Mouse (Mus musculus) CH12.LX (cell line): ENCODE results near the gene Mfsd11. TPM values are rescaled to one million over a fixed set of nuclear protein-coding genes. Genes with fewer than 3 reads are reported as not detected.

ENCODE experiments used
- DNase-seq: peaks from one replicate; pipeline ENCODE4 v3.0.0-alpha.2; 2013; ENCODE audit errors: extremely low read depth
- H3K27ac ChIP-seq: 2 replicates; pipeline ENCODE4 v1.5.1; 2012; ENCODE audit warnings: low read depth, mild to moderate bottlenecking, control low read depth, moderate library complexity; ENCODE audit not compliant: insufficient read depth
- H3K27me3 ChIP-seq: replicated peaks from 2 replicates; pipeline ENCODE3; 2012; ENCODE audit warnings: inconsistent platforms
- H3K36me3 ChIP-seq, 2 experiments: replicated peaks in 1 of 2; 2 replicates each; pipeline versions ENCODE3 to v1.6.1; 2012; ENCODE audit warnings: inconsistent platforms in 1 of 2, low read length in 1 of 2, mild to moderate bottlenecking in 1 of 2, mixed read lengths in 1 of 2, moderate library complexity in 1 of 2; ENCODE audit not compliant: control insufficient read depth in 1 of 2, insufficient read depth in 1 of 2
- H3K4me1 ChIP-seq, 2 experiments: 2 replicates each; pipeline ENCODE4 v1.6.1; 2012; ENCODE audit warnings: inconsistent platforms in 1 of 2, moderate library complexity in 1 of 2; ENCODE audit not compliant: insufficient read depth in 2 of 2, control insufficient read depth in 1 of 2
- H3K4me2 ChIP-seq: 2 replicates; pipeline ENCODE4 v1.6.1; 2012; ENCODE audit warnings: low read depth, mild to moderate bottlenecking, control low read depth; ENCODE audit not compliant: poor library complexity, insufficient read depth, severe bottlenecking
- H3K4me3 ChIP-seq, 3 experiments: fragments of 150-350 bp in 1 of 3; sonication (generic) in 1 of 3; replicated peaks in 1 of 3; 2 replicates each; pipeline versions ENCODE3 to v1.5.1; 2011 to 2012; ENCODE audit warnings: low read depth in 2 of 3, low read length in 2 of 3, mild to moderate bottlenecking in 2 of 3, moderate library complexity in 2 of 3, control low read depth in 1 of 3, improper control_type of control experiment in 1 of 3, inconsistent platforms in 1 of 3, mixed read lengths in 1 of 3; ENCODE audit not compliant: poor library complexity in 1 of 3
- H3K79me2 ChIP-seq: replicated peaks from 2 replicates; pipeline ENCODE4 v1.6.1; 2012; ENCODE audit warnings: mild to moderate bottlenecking, moderate library complexity; ENCODE audit not compliant: control insufficient read depth, poor library complexity, insufficient read depth, severe bottlenecking; ENCODE audit errors: extremely low read depth
- H3K9ac ChIP-seq: 2 replicates; pipeline ENCODE4 v1.6.1; 2012; ENCODE audit warnings: low read depth, mild to moderate bottlenecking, control low read depth, moderate library complexity; ENCODE audit not compliant: insufficient read depth
- H3K9me3 ChIP-seq: replicated peaks from 2 replicates; pipeline ENCODE3; 2012; ENCODE audit warnings: low read length, inconsistent platforms, mixed read lengths
- BHLHE40 ChIP-seq: IDR thresholded peaks from 2 replicates; pipeline ENCODE4 v1.6.1; 2011; ENCODE audit warnings: mild to moderate bottlenecking, low read depth, low read length, improper control_type of control experiment
- CHD1 ChIP-seq: IDR thresholded peaks from 2 replicates; pipeline ENCODE4 v1.6.1; 2012; ENCODE audit warnings: low read depth, low read length, improper control_type of control experiment, inconsistent platforms
- E2F4 ChIP-seq: IDR thresholded peaks from 2 replicates; pipeline ENCODE4 v1.6.1; 2011; ENCODE audit warnings: low read depth, low read length, improper control_type of control experiment; ENCODE audit not compliant: insufficient replicate concordance
- EP300 ChIP-seq: IDR thresholded peaks from 2 replicates; pipeline ENCODE4 v1.6.1; 2011; ENCODE audit warnings: low read length, improper control_type of control experiment
- KAT2A ChIP-seq: IDR thresholded peaks from 2 replicates; pipeline ENCODE4 v1.6.1; 2012; ENCODE audit warnings: low read length, improper control_type of control experiment, inconsistent platforms; ENCODE audit not compliant: insufficient replicate concordance
- MEF2A ChIP-seq: IDR thresholded peaks from 2 replicates; pipeline ENCODE4 v1.6.1; 2014; ENCODE audit warnings: low read depth, mild to moderate bottlenecking, inconsistent platforms, low read length, improper control_type of control experiment, borderline replicate concordance
- MXI1 ChIP-seq: IDR thresholded peaks from 2 replicates; pipeline ENCODE4 v1.6.1; 2011; ENCODE audit warnings: mild to moderate bottlenecking, low read depth, low read length, improper control_type of control experiment
- NRF1 ChIP-seq: IDR thresholded peaks from 2 replicates; pipeline ENCODE4 v1.6.1; 2014; ENCODE audit warnings: low read depth, mild to moderate bottlenecking, inconsistent platforms, low read length, improper control_type of control experiment, moderate library complexity
- POLR2AphosphoS2 ChIP-seq: IDR thresholded peaks from 2 replicates; pipeline ENCODE4 v1.6.1; 2011; ENCODE audit warnings: low read depth, low read length, improper control_type of control experiment
- RCOR1 ChIP-seq: conservative IDR thresholded peaks from 2 replicates; pipeline ENCODE4 v1.6.1; 2012; ENCODE audit warnings: low read depth, mild to moderate bottlenecking, inconsistent platforms, low read length, improper control_type of control experiment
- SIN3A ChIP-seq: IDR thresholded peaks from 2 replicates; pipeline ENCODE4 v1.6.1; 2012; ENCODE audit warnings: low read length, improper control_type of control experiment, inconsistent platforms
- SMC3 ChIP-seq: IDR thresholded peaks from 2 replicates; pipeline ENCODE4 v1.6.1; 2011; ENCODE audit warnings: low read depth, low read length, improper control_type of control experiment
- TBP ChIP-seq: conservative IDR thresholded peaks from 2 replicates; pipeline ENCODE4 v1.6.1; 2011; ENCODE audit warnings: low read depth, low read length, improper control_type of control experiment
- USF1 ChIP-seq: IDR thresholded peaks from 2 replicates; pipeline ENCODE4 v1.6.1; 2014; ENCODE audit warnings: low read depth, mild to moderate bottlenecking, inconsistent platforms, low read length, improper control_type of control experiment
- ZC3H11A ChIP-seq: IDR thresholded peaks from 2 replicates; pipeline ENCODE4 v1.6.1; 2012; ENCODE audit warnings: low read depth, mild to moderate bottlenecking, inconsistent platforms, low read length, improper control_type of control experiment
- ZNF384 ChIP-seq: IDR thresholded peaks from 2 replicates; pipeline ENCODE4 v1.6.1; 2012; ENCODE audit warnings: low read depth, low read length, improper control_type of control experiment, inconsistent platforms
- dilution Hi-C: fragments of 300-500 bp; cut with MboI; formaldehyde crosslinking; loops from 2 replicates; pipeline ENCODE4 v1.14.3; 2020; ENCODE audit warnings: low sequenced_read_pairs; ENCODE audit not compliant: extremely low pct_unique_long_range_greater_than_20kb, extremely low pct_ligation_motif_present
- in situ Hi-C: fragments of 300-500 bp; cut with MboI; formaldehyde crosslinking; loops from 3 replicates; pipeline ENCODE4 v1.14.3; 2019; ENCODE audit warnings: low sequenced_read_pairs, low pct_ligation_motif_present, low pct_unique_long_range_greater_than_20kb, mixed read lengths
- polyA plus RNA-seq: library from polyadenylated mRNA; unstranded; fragments of >175 nt; gene quantifications from 2 replicates; pipeline ENCODE4 v1.2.1, GENCODE M21; 2012; ENCODE audit warnings: low read depth; ENCODE audit not compliant: insufficient read length
- total RNA-seq, 2 experiments: library from RNA; depleted of rRNA; stranded (reverse); fragments of 300-350 nt in 1 of 2; fragments of >200 nt in 1 of 2; gene quantifications; 2 replicates each; pipeline ENCODE4 v1.2.3; 2012 to 2014

Mfsd11 gene
- total and polyA plus RNA-seq, 3 experiments: 4.1 to 17.7 (median 13.2) TPM

GRCm38 (mm10) chr11:116827534-116828165, 24.6 kb upstream of the Mfsd11 start, which contains the start of gene Mxra7:
TSS of gene Mxra7 (minus strand) at chr11:116828046.
- no peak within 1 kb of the TSS for H3K9ac ChIP-seq
- no peak within 1 kb of the TSS for H3K4me3 ChIP-seq
- in situ Hi-C loops: no loop called here
- H3K27me3 ChIP-seq: no peaks in the 10 kb centered on the region
- H3K27ac ChIP-seq: no peak within 1 kb of the TSS
- DNase-seq: no peak
- dilution Hi-C loops: no loop called here
- TF ChIP-seq NRF1 (no peak), EP300 (no peak), SIN3A (no peak), TBP (no peak), KAT2A (no peak), RCOR1 (no peak), E2F4 (no peak), BHLHE40 (no peak)
- H3K79me2 ChIP-seq: no peaks in the 10 kb centered on the region
- peaks cover under 1 to 11% of the 10 kb centered on the region in 2 experiments for H3K36me3 ChIP-seq
- no peaks in the 10 kb centered on the region for H3K9me3 ChIP-seq
- peaks cover 3 to 15% of the 10 kb centered on the region in 2 experiments for H3K4me1 ChIP-seq
- H3K4me2 ChIP-seq: no peak within 1 kb of the TSS

DNA sequence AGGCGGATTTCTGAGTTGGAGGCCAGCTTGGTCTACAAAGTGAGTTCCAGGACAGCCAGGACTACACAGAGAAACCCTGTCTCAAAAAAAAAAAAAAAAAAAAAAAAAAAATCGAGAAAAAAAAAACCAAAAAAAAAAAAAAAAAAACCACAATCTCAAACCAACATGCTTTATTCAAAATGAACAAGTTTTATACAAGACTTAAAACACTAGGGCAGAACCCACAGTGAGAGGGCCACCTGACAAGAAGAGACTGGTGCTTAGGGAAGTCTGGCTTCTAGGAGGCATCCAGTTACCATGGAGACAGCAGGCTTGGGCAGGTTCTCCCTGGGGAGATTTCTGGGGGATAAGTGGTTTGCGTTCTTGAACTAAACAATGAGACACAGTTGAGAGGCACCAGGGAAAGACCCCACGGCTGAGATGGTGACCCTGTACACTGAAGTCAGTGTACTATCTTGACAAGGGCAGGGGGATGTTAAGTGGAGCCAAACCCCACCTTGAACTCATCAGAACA, 20.0 kb upstream of the Mfsd11 start:
- dilution Hi-C loops: no loop called here
- Histone ChIP-seq H3K9ac (no peak overlapping the region), H3K4me3 (no peak overlapping the region), H3K27me3 (no peaks in the 10 kb centered on the region), H3K27ac (peak overlapping the region; percentile 12; the same call in 1 of the 2 replicates)
- TF ChIP-seq SIN3A: no peak; the same call in 1 of the 2 replicates
- TF ChIP-seq CHD1: 0 out of 2 replicates have a peak, but pooled peaks have one; percentile 44
- TF ChIP-seq POLR2AphosphoS2: no peak
- no peak for TF ChIP-seq ZC3H11A
- TF ChIP-seq RCOR1: no peak
- no peak for TF ChIP-seq E2F4
- no peak for TF ChIP-seq USF1
- TF ChIP-seq MXI1: peak; percentile 61; the same call in 1 of the 2 replicates
- peak; percentile 90 for TF ChIP-seq ZNF384
- TF ChIP-seq MEF2A: no peak
- TF ChIP-seq SMC3: no peak
- TF ChIP-seq, all 38 proteins: peak for 3
- Histone ChIP-seq H3K9me3 (no peaks in the 10 kb centered on the region), H3K4me1 (peaks cover 6 to 32% of the 10 kb centered on the region in 2 experiments), H3K36me3 (peaks cover 36 to 57% of the 10 kb centered on the region in 2 experiments), H3K79me2 (no peaks in the 10 kb centered on the region), H3K4me2 (no peak overlapping the region)
- peak; percentile 86 for DNase-seq
- in situ Hi-C loops: no loop called here
